Mouse (Mus musculus): Measurements from ENCODE around the gene Zdhhc13.

The Zdhhc13 gene

GRCm38 (mm10) chr7:48784773-48785523, 3.9 kb upstream of the Zdhhc13 start:
- DNase-seq: no peak

- no peak for DNase-seq
Observed at GRCm38 (mm10) chr7:48788348-48788747, 455 bp upstream of the Zdhhc13 start.

GRCm38 (mm10) chr7:48790117-48790516, 1.3 kb downstream of the Zdhhc13 start:
- DNase-seq: no peak

- no peak for DNase-seq
Observed at GRCm38 (mm10) chr7:48791412-48791811, 2.6 kb downstream of the Zdhhc13 start.

GRCm38 (mm10) chr7:48795130-48795529, 6.3 kb downstream of the Zdhhc13 start:
- no peak for DNase-seq

GRCm38 (mm10) chr7:48803381-48803780, 14.6 kb downstream of the Zdhhc13 start:
- no peak for DNase-seq

GRCm38 (mm10) chr7:48806587-48806986, 17.8 kb downstream of the Zdhhc13 start:
- DNase-seq: no peak

- no peak for DNase-seq
Observed at GRCm38 (mm10) chr7:48810652-48811051, 21.8 kb downstream of the Zdhhc13 start.

GRCm38 (mm10) chr7:48812358-48812757, 23.6 kb downstream of the Zdhhc13 start:
- no peak for DNase-seq

GRCm38 (mm10) chr7:48813594-48813993, 24.8 kb downstream of the Zdhhc13 start:
- no peak for DNase-seq

GRCm38 (mm10) chr7:48821654-48822053, 32.9 kb downstream of the Zdhhc13 start:
- no peak for DNase-seq

- no peak for DNase-seq
Observed at GRCm38 (mm10) chr7:48823621-48824020, 34.8 kb downstream of the Zdhhc13 start.

- no peak for DNase-seq
Observed at GRCm38 (mm10) chr7:48824671-48825070, 35.9 kb downstream of the Zdhhc13 start.

- DNase-seq: no peak
Observed at GRCm38 (mm10) chr7:48825170-48825569, 36.4 kb downstream of the Zdhhc13 start.

- no peak for DNase-seq
Observed at GRCm38 (mm10) chr7:48829177-48829910, 40.5 kb downstream of the Zdhhc13 start.

GRCm38 (mm10) chr7:48830395-48830794, 41.6 kb downstream of the Zdhhc13 start:
- DNase-seq: peak; percentile 30 to 68

GRCm38 (mm10) chr7:48832735-48833134, 43.9 kb downstream of the Zdhhc13 start:
- no peak for DNase-seq

- DNase-seq: no peak
Observed at GRCm38 (mm10) chr7:48834371-48834970, 45.7 kb downstream of the Zdhhc13 start.

- no peak for DNase-seq
Observed at GRCm38 (mm10) chr7:48834989-48835626, 46.3 kb downstream of the Zdhhc13 start.

- DNase-seq: no peak
Observed at GRCm38 (mm10) chr7:48836949-48837348, 48.1 kb downstream of the Zdhhc13 start.

GRCm38 (mm10) chr7:48838434-48838833, 49.6 kb downstream of the Zdhhc13 start:
- DNase-seq: no peak

- DNase-seq: no peak
Observed at GRCm38 (mm10) chr7:48840545-48840944, 51.7 kb downstream of the Zdhhc13 start.

GRCm38 (mm10) chr7:48841538-48841937, 52.7 kb downstream of the Zdhhc13 start:
- no peak for DNase-seq

Measured in lung, postnatal 4 days (tissue).